Mouse (Mus musculus) right cerebral cortex, postnatal 25 days (tissue): Measurements from ENCODE around the gene Zfp276.
"Not testable (repeated sequence)": the region's sequence is repeated elsewhere in the genome, so short reads cannot be mapped to it uniquely, and the experiment has no call there.

Experiments
- DNase-seq: peaks from one replicate; pipeline ENCODE4 v3.0.0; 2022

Gene Zfp276

DNA sequence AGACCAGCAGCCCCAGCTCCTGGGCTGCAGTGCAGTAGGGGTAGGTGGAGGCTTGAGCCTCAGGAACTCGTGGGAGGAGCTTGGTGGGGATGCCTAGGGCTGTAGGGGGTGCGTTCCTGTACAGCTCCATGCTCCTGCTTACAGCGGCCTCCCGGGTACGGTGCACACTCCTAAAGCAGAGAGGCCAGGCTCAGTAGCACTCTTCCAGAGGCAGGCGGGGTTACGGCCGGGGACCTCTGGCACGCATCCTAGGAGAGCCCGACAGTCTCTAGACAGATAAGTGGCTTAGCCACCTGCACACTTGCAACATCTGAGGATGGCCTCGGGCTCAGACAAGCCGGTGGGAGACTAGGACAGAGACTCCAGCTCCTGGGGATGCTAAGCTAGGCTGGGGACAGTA is 8.5 kb upstream of the Zfp276 start:
- no peak for DNase-seq

DNA sequence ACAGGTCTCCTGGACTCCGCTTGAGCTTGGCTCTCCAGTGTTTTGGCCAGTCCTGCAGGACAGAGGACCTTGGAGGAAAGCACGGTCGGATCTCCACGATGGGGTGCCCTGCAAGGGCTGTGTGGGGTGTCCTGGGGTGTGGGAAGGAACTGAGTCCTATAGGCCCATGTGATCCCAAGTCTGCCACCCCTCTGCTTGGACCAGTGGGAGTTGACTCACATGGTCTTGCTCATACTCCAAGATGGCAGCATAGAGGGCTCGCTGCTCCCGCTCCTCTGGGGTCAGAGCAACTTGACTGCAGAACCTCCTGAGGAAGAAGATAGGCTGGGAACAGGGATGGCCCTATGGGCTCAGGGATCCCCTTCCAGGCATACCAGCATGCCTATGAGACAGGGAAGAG is 6.2 kb upstream of the Zfp276 start:
- no peak for DNase-seq

DNA sequence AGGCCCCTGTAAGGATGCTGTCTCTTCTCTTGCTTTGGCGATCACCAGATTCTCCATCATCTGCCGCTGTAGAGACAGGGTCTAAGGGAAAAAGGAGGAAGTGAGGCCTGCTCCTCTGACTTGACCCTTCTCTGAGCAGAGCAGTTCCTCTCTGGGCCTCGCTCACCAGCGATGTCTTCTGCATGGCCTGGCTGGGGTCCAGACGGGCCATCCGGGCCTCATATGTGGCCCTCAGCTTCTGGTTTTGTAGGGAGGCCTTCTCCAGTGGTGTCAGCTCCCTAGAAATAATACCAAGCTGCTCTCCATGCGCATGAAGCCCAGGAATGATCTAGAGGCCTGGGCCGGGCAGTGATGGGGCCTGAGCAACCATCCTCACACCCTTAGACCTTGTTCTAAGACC is 5.4 kb upstream of the Zfp276 start:
- no peak for DNase-seq

GRCm38 (mm10) chr8:123250940-123251339 is 3.1 kb upstream of the Zfp276 start:
- no peak for DNase-seq

DNA sequence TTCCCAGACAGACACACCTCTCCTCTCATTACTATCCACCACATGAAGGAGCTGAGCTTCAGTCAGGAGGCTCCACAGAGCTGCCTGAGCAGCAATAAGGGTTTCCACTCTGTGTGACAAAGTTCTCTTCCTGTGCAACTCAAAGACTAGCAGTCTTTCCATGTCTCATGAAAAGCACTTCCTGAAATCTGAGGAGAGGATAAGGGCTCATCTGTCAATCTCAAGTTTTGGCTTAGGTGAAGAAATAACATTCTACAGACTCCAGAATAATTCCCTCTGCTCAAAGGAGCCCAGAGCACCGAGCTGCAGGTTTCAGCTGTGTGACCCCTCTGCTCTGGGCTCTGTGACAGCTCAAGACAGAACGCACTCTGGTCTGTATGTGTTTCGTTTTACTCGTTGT is 1.1 kb upstream of the Zfp276 start:
- DNase-seq, result no peak

GRCm38 (mm10) chr8:123253451-123254098 is 420 bp upstream of the Zfp276 start:
- no peak for DNase-seq

- DNase-seq, result no peak
These were observed 1.2 kb downstream of the Zfp276 start for GRCm38 (mm10) chr8:123255170-123255569.

- no peak for DNase-seq
These were observed 3.1 kb downstream of the Zfp276 start for GRCm38 (mm10) chr8:123257114-123257513.

DNA sequence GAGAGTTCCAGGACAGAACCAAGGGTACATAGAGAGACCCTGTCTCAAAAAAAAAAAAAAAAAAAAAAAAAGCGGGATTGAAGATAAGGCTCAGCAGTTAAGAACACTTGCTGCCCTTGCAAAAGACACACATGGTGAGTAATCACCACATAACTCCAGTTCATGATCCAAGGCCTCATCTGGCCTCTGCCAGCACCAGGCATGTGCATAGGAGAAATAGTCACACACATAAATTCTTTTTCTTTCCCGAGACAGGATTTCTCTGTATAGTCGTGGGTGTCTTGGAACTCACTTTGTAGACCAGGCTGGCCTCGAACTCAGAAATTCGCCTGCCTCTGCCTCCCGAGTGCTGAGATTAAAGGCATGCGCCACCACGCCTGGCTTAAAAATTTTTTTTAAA is 3.6 kb downstream of the Zfp276 start:
- not testable (repeated sequence) for DNase-seq

DNA sequence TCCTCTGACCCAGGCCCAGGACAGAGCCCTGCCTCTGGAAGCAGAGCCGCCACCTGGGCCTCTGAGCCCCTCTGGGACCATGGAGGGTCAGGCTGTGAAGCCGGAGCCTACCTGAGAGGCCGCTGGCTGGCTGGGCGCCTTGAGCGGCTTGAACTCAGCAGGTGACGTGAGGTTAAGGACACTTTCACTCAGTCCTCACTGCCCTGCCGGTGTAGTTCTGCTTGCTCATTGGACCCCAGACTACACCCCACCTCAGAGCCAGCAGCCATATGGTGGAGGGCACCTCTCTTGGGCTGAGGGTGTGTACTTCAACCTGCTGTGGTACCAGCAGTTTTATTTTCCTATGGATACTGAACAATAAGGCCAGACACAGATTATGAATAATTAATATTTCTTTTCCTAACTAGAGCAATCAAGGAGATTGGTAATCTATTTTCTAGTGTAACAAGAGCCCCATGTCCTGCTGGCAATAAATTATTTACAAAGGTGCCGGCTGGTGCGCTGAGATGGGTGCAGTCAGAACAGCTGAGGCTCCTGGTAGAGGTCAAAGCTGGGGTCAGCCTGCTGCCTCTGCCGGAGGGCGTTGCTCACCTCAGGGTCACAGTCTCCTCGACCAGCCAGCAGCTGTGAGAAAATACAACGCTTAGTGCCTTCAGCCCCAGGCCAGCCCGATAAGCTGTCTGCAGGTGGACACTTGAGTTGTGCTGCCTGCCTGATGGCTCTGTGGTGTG is 14.1 kb downstream of the Zfp276 start:
- no peak for DNase-seq

GRCm38 (mm10) chr8:123271147-123271546 is 17.2 kb downstream of the Zfp276 start:
- DNase-seq, result no peak

GRCm38 (mm10) chr8:123271901-123272300 is 17.9 kb downstream of the Zfp276 start:
- DNase-seq, result no peak

DNA sequence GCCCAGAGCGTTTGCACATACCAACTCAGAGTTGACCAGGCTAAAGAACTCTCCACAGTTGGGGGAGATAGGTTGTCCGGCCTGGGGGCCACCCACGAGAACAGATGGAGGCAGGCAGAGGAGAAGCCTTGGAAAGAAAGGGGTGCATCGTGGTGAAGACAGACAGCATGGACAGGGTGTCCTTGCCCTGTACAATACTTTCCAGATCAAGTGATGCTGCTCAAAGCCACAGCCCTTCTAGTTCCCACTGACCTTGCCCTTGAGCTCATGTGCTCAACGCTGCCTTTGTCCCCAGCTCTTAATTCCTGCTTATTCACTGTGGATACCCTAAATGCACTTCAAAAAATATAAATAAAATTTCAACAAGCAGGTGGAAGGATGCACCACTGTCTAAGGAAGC is 20.5 kb downstream of the Zfp276 start:
- no peak for DNase-seq

DNA sequence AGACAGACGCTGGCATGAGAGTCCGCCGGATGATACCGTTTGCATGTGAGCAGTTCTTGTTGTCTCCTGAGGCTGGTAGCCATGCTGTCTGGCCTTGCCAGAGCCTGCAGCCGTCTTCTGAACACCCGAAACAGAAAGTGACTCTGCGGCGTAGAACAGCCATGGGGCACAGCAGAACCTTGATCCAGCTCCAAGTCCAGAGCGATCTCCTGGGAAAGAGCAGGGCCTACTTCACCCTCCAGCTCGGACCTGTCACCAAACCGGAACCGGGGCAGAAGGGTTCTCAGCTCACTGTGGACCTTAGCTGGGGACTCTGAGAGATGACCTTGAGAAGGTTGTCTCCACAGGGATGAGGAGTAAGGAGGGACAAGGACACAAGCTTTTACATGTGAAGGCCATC is 21.1 kb downstream of the Zfp276 start:
- no peak for DNase-seq

DNA sequence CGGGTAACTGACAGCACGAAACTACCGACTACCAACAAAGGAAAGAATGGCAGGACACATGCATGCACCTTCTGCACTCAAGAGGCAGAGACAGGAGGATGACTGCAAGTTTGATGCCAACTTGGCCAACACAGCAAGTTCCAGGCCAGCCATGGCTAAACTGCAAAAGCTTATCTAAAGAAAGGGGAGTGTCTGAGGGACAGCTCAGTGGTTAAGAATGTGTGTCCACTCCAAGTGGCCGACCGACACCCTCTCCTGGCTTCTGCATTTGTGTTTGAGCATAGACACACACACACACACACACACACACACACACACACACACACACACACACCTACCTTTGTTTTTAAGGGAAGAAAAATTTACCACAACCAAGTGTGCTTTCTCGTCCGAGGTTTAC is 24.4 kb downstream of the Zfp276 start:
- no peak for DNase-seq

DNA sequence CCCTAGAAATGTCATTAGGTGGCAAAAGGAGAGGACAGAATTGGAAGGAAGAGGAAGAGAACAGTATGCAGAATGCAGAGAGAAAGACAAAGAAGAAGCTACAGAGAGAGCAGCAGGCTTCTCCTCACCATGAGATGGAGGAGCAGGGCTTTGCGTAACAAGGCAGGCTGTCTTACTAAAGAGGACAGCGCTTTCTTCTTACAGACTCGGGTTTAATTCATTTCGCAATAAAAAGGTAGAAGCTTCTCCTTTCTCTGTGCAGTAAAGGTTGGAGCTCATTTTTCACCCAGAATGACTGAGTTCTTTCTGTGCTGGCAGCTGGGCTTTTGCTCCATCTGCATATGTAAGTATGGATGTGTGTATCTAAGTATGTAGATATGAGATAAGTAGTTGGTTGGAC is 25.8 kb downstream of the Zfp276 start:
- DNase-seq, result no peak

DNA sequence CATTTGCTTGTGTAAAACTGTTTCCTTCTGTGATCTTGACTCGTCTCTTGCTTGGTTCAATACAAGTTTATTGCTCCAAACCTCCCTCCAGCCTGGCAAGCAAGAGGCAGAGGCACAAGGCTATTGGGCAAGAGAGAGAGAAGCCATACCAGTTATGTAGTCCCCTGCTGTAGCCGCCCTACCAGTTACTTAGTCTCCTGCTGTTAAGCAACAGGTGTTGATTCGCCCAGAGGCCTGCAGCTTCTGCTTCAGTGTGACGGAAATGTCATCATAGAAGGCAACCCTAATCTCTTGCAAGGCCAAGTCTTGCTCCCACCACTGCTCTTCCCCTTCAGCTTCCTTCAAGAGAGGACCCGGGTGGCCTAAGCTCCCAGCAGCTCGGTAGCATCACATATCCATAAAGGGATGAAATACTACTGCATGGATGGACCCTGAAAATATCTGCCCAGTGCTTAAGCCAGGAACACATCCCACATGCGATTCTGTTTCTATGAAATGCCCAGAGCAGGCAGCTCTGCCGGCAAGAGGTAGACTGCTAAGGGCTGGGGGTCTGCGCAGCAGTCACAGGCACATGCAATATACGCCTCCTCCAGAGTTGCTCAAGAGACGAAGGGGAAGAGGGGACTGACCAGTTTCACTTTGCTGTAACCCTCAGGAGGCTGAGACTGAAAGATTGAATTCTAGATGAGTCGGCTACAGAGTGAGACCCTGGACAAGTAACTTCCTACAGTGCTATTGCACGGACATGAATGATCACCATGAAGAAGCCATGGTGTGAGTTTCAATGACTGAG is 26.5 kb downstream of the Zfp276 start:
- DNase-seq, result no peak

DNA sequence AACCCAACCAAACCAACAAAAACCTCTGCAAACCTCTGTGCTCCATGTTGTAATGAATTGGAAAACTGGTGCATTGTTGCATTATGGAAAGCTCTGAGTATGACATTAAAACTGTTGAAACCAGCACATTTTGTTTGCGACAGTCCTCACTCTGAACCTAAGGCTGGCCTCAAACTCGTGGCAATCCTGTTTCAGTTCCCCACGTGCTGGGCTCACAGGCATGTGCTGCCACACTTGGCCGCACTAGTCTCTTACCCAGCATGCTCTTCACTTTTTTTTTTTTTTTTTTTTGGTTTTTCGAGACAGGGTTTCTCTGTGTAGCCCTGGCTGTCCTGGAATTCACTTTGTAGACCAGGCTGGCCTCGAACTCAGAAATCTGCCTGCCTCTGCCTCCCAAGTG is 29.0 kb downstream of the Zfp276 start:
- DNase-seq, result not testable (repeated sequence)

DNA sequence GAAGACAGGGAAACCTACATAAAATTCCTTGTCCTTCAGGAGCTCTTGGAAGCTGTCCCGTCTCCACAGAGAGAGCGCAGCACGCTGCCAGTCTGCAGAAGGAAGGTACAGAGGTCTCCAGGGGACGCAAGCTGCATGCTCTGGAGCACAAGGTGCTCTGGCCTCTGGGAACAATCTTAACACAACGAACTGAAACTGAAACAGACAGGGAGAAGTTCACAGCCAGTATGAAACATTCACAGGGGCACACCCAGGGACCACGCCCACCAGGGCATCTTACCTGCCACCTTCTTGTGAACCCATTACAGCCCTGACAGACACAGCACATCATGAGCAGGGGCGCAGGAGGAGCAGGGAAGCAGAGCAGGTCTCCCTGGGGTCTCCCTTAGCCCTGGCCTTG is 30.0 kb downstream of the Zfp276 start:
- DNase-seq, result no peak

DNA sequence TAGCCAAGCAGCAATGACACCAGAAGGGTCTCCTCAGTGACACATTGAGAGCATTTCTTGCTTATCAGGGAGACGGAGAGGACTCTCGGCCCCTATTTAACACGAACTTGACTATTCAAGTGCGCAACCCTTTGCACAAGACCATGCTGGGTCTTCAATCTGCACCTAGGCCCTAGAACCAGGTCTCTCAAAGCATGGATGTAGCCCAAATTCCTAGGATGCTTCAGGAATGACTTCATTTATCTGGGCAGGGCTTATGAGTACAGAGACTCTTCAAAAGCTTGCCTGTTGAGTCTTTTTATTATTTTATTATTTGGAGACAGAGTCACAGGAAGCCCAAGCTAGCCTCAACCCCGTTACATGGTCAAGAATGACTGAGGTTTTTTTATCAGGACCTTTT is 30.5 kb downstream of the Zfp276 start:
- DNase-seq, result no peak

DNA sequence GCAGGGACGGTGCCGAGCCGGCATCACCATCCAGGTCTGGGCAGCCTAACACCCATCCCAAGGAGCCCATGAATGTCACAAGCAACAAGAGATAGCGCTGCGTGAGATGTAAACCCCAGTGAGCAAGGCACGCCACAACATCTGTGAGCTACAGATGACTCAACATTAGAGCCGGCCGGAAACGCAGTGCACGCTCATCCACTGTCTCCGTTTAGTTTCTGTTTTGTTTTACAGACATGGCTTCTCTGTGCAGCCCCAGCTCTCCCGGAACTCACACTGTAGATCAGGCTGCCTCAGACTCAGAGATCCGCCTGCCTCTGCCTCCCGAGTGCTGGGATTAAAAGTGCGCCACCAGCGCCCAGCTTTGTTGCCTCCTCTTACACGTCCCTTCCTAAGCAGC is 33.4 kb downstream of the Zfp276 start:
- no peak for DNase-seq

- no peak for DNase-seq
These were observed 36.2 kb downstream of the Zfp276 start for GRCm38 (mm10) chr8:123290166-123290565.

DNA sequence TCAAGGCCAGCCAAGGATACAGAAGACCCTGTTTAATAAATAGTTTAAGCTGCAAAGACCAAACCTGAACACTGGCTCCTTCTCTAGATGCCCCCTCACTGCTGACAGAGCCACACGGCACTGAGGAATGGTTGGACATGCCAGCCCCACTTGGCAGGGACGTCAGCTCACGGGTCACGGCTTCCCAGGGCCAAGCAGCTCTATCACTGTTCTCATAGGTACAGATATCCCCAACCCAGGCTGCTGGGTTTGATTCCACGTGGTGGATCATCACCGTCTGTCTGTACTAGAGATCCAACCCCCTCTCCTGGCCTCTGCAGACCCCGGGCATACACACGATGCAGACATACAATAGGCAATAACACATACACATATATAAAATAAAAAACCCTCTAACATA is 36.7 kb downstream of the Zfp276 start:
- no peak for DNase-seq

DNA sequence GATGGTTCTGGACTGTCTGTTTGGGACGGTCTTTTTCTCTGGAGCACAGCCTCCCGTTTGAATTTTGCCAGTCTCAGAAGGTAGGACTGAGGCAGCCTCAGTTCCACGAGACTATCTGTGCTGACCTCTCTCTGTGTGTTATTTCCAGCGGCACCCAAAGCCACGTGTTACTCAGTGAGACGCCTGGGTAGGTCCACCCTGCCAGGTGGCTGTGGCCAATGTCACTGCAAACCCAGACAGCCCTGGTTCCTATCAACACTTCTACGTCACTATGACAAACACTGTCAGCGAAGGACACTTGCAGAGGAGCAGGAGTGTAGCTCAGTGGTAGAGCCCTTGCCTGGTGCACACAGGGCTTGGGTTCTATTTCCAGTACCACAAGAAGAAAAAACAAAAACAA is 37.7 kb downstream of the Zfp276 start:
- no peak for DNase-seq
